Mouse (Mus musculus): ENCODE measurements around the gene Bbs2.

- no peak for TF ChIP-seq CTCF (IDR thresholded peaks at IDR 0.05 in 2 of 3, conservative IDR thresholded peaks at IDR 0.05 in 1 of 3; ENCODE audit: control insufficient read depth in 1 of 3, insufficient read depth in 1 of 3, low read depth in 2 of 3, low read length in 3 of 3, poor library complexity in 1 of 3, severe bottlenecking in 1 of 3)
- TF ChIP-seq POLR2A (IDR thresholded peaks at IDR 0.05; ENCODE audit: control insufficient read depth in 1 of 2, insufficient read depth in 1 of 2, low read depth in 1 of 2, low read length in 2 of 2, poor library complexity in 1 of 2) = no peak
- no peak for TF ChIP-seq ZC3H11A (IDR thresholded peaks at IDR 0.05; ENCODE audit: low read depth, low read length)
- TF ChIP-seq UBTF (IDR thresholded peaks at IDR 0.05; ENCODE audit: borderline replicate concordance, insufficient read depth, low read depth, low read length) = no peak
Observed at GRCm38 (mm10) chr8:94033601-94034000, 65.1 kb downstream of the Bbs2 start.
